Mouse (Mus musculus) kidney, embryonic 16.5 days (tissue): ENCODE data around the gene Cacna1a. TPM values are rescaled to one million over a fixed set of nuclear protein-coding genes. Genes with fewer than 3 reads are reported as not detected.

Source experiments
- ATAC-seq: fragments of 200-750 bp; cut with Nextera tagmentation; 2 replicates; pipeline ENCODE4 v1.8.0; 2017; ENCODE audit warnings: moderate TSS enrichment; ENCODE audit not compliant: low FRiP score, low TSS enrichment
- H3K27ac ChIP-seq: fragments of 300-500 bp; sonication (generic); 2 replicates; pipeline ENCODE4 v1.5.1; 2014; ENCODE audit warnings: low read length
- H3K27me3 ChIP-seq: fragments of 300-500 bp; sonication (generic); 2 replicates; pipeline ENCODE4 v1.6.1; 2014; ENCODE audit warnings: low read length, control low read depth, mixed read lengths; ENCODE audit not compliant: insufficient read depth
- H3K36me3 ChIP-seq: fragments of 300-500 bp; sonication (generic); 2 replicates; pipeline ENCODE4 v1.6.1; 2014; ENCODE audit warnings: low read length, control low read depth, mixed read lengths; ENCODE audit not compliant: insufficient read depth
- H3K4me1 ChIP-seq: fragments of 300-500 bp; sonication (generic); 2 replicates; pipeline ENCODE4 v1.6.1; 2014; ENCODE audit warnings: low read length, control low read depth, mixed read lengths; ENCODE audit not compliant: insufficient read depth
- H3K4me2 ChIP-seq: fragments of 300-500 bp; sonication (generic); replicated peaks from 2 replicates; pipeline ENCODE4 v1.6.1; 2014; ENCODE audit warnings: low read depth, low read length
- H3K4me3 ChIP-seq: fragments of 300-500 bp; sonication (generic); 2 replicates; pipeline ENCODE4 v1.5.1; 2014; ENCODE audit warnings: mild to moderate bottlenecking, low read length
- H3K9ac ChIP-seq: fragments of 300-500 bp; sonication (generic); replicated peaks from 2 replicates; pipeline ENCODE4 v1.6.1; 2014; ENCODE audit warnings: low read length
- H3K9me3 ChIP-seq: fragments of 300-500 bp; sonication (generic); 2 replicates; pipeline ENCODE4 v1.6.1; 2016; ENCODE audit warnings: low read length, control low read depth
- WGBS: fragments of 180-500 bp; shearing (Covaris S2); extraction: QIAGEN DNeasy Blood & Tissue Kit; methylation state at CpG from one replicate; pipeline ENCODE4 v1.1.7; 2014; 5-methylcytosine and 5-hydroxymethylcytosine counted together
- polyA plus RNA-seq: library from polyadenylated mRNA; unstranded; fragments of >200 nt; fragmentation: Nextera tagmentation; extraction: Ambion mirVana; gene quantifications from 2 replicates; pipeline ENCODE4 v1.2.1, GENCODE M21; 2015

The Cacna1a gene
- polyA plus RNA-seq, 1 experiment from 2014 or later = 2.0 TPM

- no peak for ATAC-seq
- 76% methylated on average over 7 of the region's 7 CpGs for WGBS
Observed at GRCm38 (mm10) chr8:84542481-84542880, 154.2 kb downstream of the Cacna1a start.

GRCm38 (mm10) chr8:84545522-84545921 lies 157.3 kb downstream of the Cacna1a start:
- no peaks in the 10 kb centered on the region for H3K4me1 ChIP-seq
- no peak overlapping the region for H3K27ac ChIP-seq
- no peak overlapping the region for H3K9ac ChIP-seq
- H3K4me3 ChIP-seq = no peak overlapping the region
- ATAC-seq = no peak
- H3K27me3 ChIP-seq = no peaks in the 10 kb centered on the region
- peaks cover 3% of the 10 kb centered on the region; the same call in 1 of the 2 replicates for H3K9me3 ChIP-seq
- no peaks in the 10 kb centered on the region for H3K36me3 ChIP-seq
- 87% methylated on average over 3 of the region's 3 CpGs for WGBS
- no peak overlapping the region for H3K4me2 ChIP-seq

More at GRCm38 (mm10) chr8:84542481-84542880, 154.2 kb downstream of the Cacna1a start:
- Histone ChIP-seq H3K27me3 (no peaks in the 10 kb centered on the region), H3K4me2 (no peak overlapping the region), H3K4me3 (no peak overlapping the region), H3K9ac (no peak overlapping the region), H3K36me3 (no peaks in the 10 kb centered on the region), H3K4me1 (no peaks in the 10 kb centered on the region), H3K27ac (no peak overlapping the region), H3K9me3 (peaks cover 3% of the 10 kb centered on the region; the same call in 1 of the 2 replicates)

- Histone ChIP-seq H3K36me3 (no peaks in the 10 kb centered on the region), H3K4me2 (no peak overlapping the region), H3K9me3 (no peaks in the 10 kb centered on the region), H3K27me3 (peaks cover 13% of the 10 kb centered on the region), H3K4me3 (no peak overlapping the region), H3K27ac (no peak overlapping the region), H3K4me1 (no peaks in the 10 kb centered on the region), H3K9ac (no peak overlapping the region)
- 85% methylated on average over 4 of the region's 4 CpGs for WGBS
- no peak for ATAC-seq
Observed at GRCm38 (mm10) chr8:84552457-84552856, 164.2 kb downstream of the Cacna1a start.

GRCm38 (mm10) chr8:84553106-84553505 lies 164.9 kb downstream of the Cacna1a start:
- Histone ChIP-seq H3K4me1 (no peaks in the 10 kb centered on the region), H3K9ac (no peak overlapping the region), H3K27ac (no peak overlapping the region), H3K4me3 (no peak overlapping the region), H3K9me3 (no peaks in the 10 kb centered on the region), H3K36me3 (no peaks in the 10 kb centered on the region), H3K4me2 (no peak overlapping the region), H3K27me3 (peaks cover 19% of the 10 kb centered on the region)
- WGBS = 87% methylated on average over 8 of the region's 8 CpGs
- no peak for ATAC-seq

- Histone ChIP-seq H3K9me3 (no peaks in the 10 kb centered on the region), H3K4me1 (no peaks in the 10 kb centered on the region), H3K36me3 (no peaks in the 10 kb centered on the region), H3K27ac (no peak overlapping the region), H3K4me3 (no peak overlapping the region), H3K27me3 (peaks cover 24% of the 10 kb centered on the region), H3K9ac (no peak overlapping the region), H3K4me2 (no peak overlapping the region)
- 79% methylated on average over 4 of the region's 4 CpGs for WGBS
- ATAC-seq = no peak
Observed at GRCm38 (mm10) chr8:84553617-84554016, 165.4 kb downstream of the Cacna1a start.

- H3K36me3 ChIP-seq = no peaks in the 10 kb centered on the region
- H3K27ac ChIP-seq = no peak overlapping the region
- H3K4me3 ChIP-seq = no peak overlapping the region
- no peak overlapping the region for H3K4me2 ChIP-seq
- no peak overlapping the region for H3K9ac ChIP-seq
- H3K27me3 ChIP-seq = peaks cover 33% of the 10 kb centered on the region
- 52% methylated on average over 14 of the region's 14 CpGs for WGBS
- H3K9me3 ChIP-seq = no peaks in the 10 kb centered on the region
- ATAC-seq = 0 out of 2 replicates have a peak, but pooled peaks have one; percentile 27
- H3K4me1 ChIP-seq = peaks cover 3% of the 10 kb centered on the region; the same call in 1 of the 2 replicates
Observed at GRCm38 (mm10) chr8:84554301-84555027, 166.2 kb downstream of the Cacna1a start.

- no peak overlapping the region for H3K27ac ChIP-seq
- H3K4me3 ChIP-seq = no peak overlapping the region
- no peak overlapping the region for H3K9ac ChIP-seq
- no peak for ATAC-seq
- H3K4me1 ChIP-seq = peaks cover 3% of the 10 kb centered on the region; the same call in 1 of the 2 replicates
- peaks cover 41% of the 10 kb centered on the region for H3K27me3 ChIP-seq
- H3K9me3 ChIP-seq = no peaks in the 10 kb centered on the region
- no peaks in the 10 kb centered on the region for H3K36me3 ChIP-seq
- WGBS = 66% methylated on average over 7 of the region's 7 CpGs
- H3K4me2 ChIP-seq = no peak overlapping the region
Observed at GRCm38 (mm10) chr8:84555269-84555668, 167.0 kb downstream of the Cacna1a start.

- Histone ChIP-seq H3K27ac (no peak overlapping the region), H3K4me1 (peaks cover 3% of the 10 kb centered on the region; the same call in 1 of the 2 replicates), H3K9me3 (no peaks in the 10 kb centered on the region), H3K36me3 (no peaks in the 10 kb centered on the region), H3K27me3 (peaks cover 42% of the 10 kb centered on the region), H3K4me3 (no peak overlapping the region), H3K9ac (no peak overlapping the region), H3K4me2 (no peak overlapping the region)
- WGBS = 73% methylated on average over 4 of the region's 4 CpGs
- no peak for ATAC-seq
Observed at GRCm38 (mm10) chr8:84557936-84558335, 169.7 kb downstream of the Cacna1a start.

- H3K4me2 ChIP-seq = peak overlapping the region; percentile 58
- H3K4me1 ChIP-seq = peaks cover 3% of the 10 kb centered on the region; the same call in 1 of the 2 replicates
- H3K4me3 ChIP-seq = peak overlapping the region; percentile 47
- no peak for ATAC-seq
- H3K27me3 ChIP-seq = peaks cover 42% of the 10 kb centered on the region
- H3K9ac ChIP-seq = 0 out of 2 replicates have a peak overlapping the region, but pooled peaks have one; percentile 7
- no peaks in the 10 kb centered on the region for H3K36me3 ChIP-seq
- WGBS = under 1% methylated on average over 55 of the region's 84 CpGs
- H3K27ac ChIP-seq = no peak overlapping the region
- H3K9me3 ChIP-seq = no peaks in the 10 kb centered on the region
Observed at GRCm38 (mm10) chr8:84559121-84559604, 170.9 kb downstream of the Cacna1a start.

- Histone ChIP-seq H3K9me3 (no peaks in the 10 kb centered on the region), H3K9ac (no peak overlapping the region), H3K4me3 (no peak overlapping the region), H3K36me3 (no peaks in the 10 kb centered on the region), H3K4me1 (peaks cover 3% of the 10 kb centered on the region; the same call in 1 of the 2 replicates), H3K27me3 (peaks cover 37% of the 10 kb centered on the region), H3K4me2 (no peak overlapping the region), H3K27ac (no peak overlapping the region)
- ATAC-seq = no peak
- WGBS = 79% methylated on average over 4 of the region's 4 CpGs
Observed at GRCm38 (mm10) chr8:84561698-84562097, 173.5 kb downstream of the Cacna1a start.
